Mouse (Mus musculus): ENCODE data around the gene Mlip. TPM values are rescaled to one million over a fixed set of nuclear protein-coding genes. Genes with fewer than 3 reads are reported as not detected.
"Not testable (repeated sequence)": the region's sequence is repeated elsewhere in the genome, so short reads cannot be mapped to it uniquely, and the experiment has no call there.

Mlip gene
- total RNA-seq, 1 experiment from 2014 or later, result not detected

DNA sequence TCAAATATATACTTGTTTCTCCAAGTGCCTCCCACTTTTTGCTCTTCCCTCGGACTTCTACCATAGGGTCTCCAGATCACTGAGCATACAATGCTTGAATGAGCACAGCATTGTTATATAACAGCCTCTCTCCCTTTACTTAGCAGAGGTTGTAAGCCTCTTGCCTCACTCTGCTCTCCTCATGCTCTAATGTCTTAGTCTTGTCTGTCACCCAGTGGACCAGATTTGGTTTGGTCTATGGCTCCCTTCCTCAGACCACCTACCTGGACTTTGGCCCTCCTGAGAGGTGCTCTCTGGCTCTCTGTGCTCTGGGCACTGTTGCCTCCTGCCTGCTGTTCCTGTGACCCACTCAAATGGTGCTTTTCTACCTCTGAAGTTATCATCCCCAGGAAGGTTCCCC lies 255.9 kb downstream of the Mlip start:
- ATAC-seq (replicated peaks in 1 of 2; ENCODE audit: insufficient read depth in 1 of 2, low FRiP score in 2 of 2, low TSS enrichment in 1 of 2, low read depth in 1 of 2, poor library complexity in 2 of 2, severe bottlenecking in 2 of 2), result no peak

DNA sequence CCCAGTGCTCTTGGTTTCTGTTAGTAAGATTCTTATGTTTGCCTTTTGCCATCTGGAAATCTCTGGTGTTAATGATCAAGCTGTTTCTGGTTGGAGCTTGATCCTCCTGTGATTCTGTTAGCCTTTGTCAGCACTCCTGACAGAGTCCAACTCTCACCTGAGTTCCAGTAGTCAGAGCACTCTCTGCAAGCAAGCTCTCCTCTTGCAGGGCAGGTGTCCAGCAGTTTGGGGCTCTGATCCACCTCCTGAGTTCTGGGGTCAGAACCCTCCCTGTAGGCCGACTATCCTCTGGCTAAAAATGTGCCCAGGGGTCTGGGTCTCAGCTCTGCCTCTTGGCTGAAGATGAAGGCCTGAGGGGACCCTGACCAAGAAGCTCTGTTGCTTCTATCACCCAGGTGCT lies 269.5 kb downstream of the Mlip start:
- ATAC-seq (replicated peaks in 1 of 2; ENCODE audit: insufficient read depth in 1 of 2, low FRiP score in 2 of 2, low TSS enrichment in 1 of 2, low read depth in 1 of 2, poor library complexity in 2 of 2, severe bottlenecking in 2 of 2), result not testable (repeated sequence)

DNA sequence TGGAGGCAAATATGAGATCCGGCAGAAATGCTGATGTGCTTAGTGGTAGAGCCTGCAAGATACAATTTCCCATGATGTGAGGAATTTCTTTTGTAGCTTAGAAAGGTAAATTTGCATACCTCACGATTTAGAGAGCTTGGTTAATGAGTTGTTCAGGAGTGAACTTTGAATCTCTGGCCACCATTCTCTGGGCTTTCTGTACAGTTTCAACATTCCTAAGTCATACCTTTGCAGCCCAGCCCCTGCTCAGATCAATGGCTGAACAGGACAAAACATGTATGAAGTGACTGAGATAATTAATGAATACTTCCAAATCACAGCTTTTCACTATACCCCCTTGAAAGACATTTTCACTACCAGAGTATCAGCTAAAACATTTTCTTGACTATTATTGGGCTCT lies 281.1 kb downstream of the Mlip start:
- no peak for ATAC-seq (replicated peaks in 1 of 2; ENCODE audit: insufficient read depth in 1 of 2, low FRiP score in 2 of 2, low TSS enrichment in 1 of 2, low read depth in 1 of 2, poor library complexity in 2 of 2, severe bottlenecking in 2 of 2)

DNA sequence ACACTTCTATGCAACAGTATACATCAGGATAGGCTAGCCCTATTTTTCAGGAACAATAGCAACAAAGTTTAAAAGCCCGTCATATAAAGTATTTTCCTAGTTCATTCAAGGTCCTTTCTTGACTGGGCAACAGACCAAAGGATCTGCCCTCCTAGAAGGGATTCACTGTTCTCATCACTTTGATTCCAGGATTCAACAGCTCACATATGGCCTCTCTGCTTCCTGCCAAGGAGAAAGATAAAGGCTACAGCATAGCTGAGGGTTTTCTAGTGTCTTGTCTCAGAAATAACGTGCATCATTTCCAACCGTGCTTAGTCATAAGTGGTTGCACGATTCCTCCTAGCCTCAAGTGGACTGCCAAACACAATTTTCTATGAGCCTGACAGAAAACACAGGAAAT lies 296.2 kb downstream of the Mlip start:
- ATAC-seq (replicated peaks in 1 of 2; ENCODE audit: insufficient read depth in 1 of 2, low FRiP score in 2 of 2, low TSS enrichment in 1 of 2, low read depth in 1 of 2, poor library complexity in 2 of 2, severe bottlenecking in 2 of 2), result no peak

DNA sequence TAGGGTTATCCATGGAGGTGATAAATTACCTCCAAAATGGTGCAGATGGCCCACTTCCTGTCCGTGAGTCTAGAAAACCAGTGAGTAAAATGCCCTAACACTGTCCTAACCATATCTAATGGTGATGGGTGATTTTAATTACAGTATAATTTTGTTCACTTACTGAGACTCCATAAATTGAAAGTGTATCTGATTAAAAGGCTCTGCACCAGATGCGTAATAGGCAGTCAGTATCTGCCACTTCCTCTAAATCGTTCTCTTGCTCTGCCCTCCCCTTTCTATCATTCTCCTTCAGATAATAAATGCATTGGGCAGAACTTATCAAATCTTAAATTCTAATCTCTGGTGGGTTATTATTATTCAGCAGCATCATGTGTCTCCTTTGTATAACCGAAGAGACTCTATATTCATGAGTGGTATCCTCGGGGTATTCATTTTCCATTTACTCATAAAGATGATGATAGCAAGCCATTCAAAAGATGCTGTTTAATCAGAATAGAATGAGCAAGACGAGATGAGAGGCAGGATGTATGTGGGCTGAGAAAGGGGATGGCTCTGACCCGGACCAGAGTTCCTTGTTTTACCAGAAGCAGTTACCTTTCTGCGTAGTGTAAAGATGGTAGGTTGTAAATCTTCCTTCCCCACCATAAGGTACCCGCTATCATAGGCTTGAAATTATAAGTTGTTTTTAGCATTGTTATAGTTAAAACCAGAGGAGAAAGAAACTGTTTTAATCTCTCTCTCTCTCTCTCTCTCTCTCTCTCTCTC lies 298.2 kb downstream of the Mlip start:
- ATAC-seq (replicated peaks in 1 of 2; ENCODE audit: insufficient read depth in 1 of 2, low FRiP score in 2 of 2, low TSS enrichment in 1 of 2, low read depth in 1 of 2, poor library complexity in 2 of 2, severe bottlenecking in 2 of 2), result no peak

Other genes with a start within 250 kb of the Mlip start
- 24.4 and 30.0 TPM in 2 replicates for gene Lrrc1, start 191.9 kb upstream of the Mlip start, total RNA-seq (2017)